Mouse (Mus musculus) mouse embryonic stem cell (cell line): Measurements from ENCODE around the gene Duox1.

Experiments used
- in situ Hi-C, 2 experiments: fragments of 300-500 bp; cut with MboI; formaldehyde crosslinking; loops; 1 replicate in 1 of 2; 3 replicates in 1 of 2; pipeline ENCODE4 v1.14.3; 2019 to 2020; ENCODE audit warnings: low sequenced_read_pairs in 2 of 2, low pct_unique_long_range_greater_than_20kb in 1 of 2, mixed read lengths in 1 of 2; ENCODE audit not compliant: unreplicated experiment in 1 of 2

Duox1 gene

DNA sequence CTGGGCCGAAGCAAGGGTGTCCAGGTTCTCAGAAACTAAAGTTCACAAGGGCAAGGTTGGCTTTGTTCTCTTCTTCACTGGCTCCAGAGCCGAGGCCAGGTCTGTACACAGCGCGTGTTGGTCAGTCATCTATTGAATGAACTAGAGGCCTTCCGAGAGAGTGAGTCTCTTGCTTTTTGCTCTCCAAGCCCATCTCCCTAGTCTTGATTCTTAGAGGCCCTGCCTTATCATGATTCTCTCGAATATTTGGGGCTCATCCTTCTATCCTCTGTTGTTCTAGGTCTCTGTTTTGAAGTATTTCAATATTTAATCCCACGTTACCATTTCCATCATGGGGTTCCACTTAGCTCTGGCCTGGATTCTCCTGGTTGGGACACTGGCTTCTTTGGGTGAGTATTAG is at the start of gene Duox1:
Duox1 (plus strand) TSS at position 301 of the 400 bp plus-strand sequence.
- in situ Hi-C loops = no loop called here

DNA sequence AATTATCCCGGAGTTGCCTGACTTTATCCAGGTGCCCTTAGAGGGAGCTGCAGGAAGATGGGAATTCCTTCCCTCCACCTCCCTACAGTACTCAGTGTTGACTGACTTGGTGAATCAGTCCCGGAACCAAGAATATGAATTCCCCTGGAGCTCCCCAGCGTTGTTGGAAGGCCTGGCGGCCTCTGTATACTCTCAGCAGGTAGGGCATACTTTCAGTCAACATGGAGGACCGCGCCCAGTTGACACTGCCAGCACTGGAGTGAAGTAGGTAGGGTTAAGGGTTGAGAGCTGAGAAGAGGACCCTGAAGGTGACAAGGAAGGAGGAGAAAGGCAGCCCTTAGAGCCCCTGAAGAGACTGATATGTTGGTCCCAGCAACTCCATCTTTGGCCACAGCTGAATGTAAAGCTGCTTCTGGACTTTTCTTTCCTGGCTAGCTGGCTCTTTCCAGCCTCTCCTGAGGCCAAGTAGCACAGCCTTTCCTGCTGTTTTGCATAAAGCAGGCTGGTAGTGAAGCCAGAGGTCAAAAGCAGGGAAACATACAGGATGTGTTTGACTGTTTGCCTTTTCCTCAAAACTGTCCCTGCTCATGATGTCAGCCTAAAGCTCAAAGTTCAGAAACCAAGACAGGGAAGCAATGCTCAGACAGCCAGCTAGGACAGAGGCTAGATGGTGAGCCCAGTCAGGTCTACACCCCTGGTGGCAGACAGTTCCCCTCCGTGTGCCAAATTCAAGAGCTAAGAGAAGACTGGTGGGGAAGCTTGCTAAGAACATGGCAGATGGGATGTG is 48.9 kb upstream of the Duox1 start:
- in situ Hi-C loops = no loop called here

DNA sequence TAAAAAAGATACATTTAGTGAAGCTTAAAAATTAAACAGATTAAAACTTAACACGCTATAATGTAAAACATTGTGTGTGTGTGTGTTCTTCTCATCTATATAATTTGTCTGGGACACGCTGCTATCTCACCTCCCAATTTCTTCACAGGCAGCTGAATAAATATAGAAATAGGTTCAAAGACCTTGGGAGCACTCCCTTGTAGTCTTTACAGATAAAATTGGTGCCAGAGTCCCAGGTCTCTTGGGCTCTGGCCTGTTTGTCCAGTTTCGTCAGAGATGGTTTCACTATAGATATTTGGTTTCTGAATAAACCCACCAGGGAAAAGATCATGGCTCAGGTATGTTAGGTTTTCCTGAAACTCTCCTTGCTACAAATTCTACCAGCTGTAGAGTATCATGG is 36.7 kb upstream of the Duox1 start:
- in situ Hi-C loops = no loop called here

DNA sequence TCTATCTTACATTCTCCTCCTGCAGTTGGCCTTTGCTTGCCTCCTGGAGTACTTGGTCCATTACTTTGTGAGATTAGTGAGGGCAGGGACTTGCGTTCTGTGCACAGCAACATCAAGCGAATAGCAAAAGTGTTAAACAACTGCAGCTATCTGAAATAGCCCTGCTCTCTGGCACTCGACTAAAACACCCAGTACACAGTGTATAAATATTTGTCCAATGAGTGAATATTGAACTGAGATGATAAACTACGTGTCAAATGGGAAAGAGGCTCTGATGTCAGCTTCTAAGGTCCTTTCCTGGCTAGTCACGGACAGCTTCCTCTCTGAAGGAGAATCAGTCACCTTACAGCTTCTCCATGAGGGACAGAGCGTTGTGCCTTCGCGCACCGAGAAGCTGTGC is 31.4 kb upstream of the Duox1 start:
- in situ Hi-C loops = no loop called here

DNA sequence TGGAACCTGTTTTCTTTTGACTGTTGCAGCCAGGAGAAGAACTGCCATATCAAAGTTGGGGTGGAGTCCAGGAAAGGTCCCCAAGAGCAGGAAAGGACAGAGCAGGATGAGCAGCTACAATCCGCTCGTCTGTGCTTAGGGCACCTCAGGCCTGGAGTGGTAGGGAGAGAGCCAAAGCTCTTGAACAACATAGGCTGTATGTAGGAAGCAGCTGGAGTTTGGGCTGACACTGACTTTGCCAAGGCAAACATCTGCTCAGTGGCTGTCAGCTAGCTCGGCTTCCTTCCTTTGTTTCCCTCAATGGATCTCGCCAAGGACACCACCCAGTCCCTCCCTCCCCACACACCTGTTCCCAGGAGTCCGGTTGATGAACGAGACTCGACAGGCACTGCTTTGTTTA is 29.3 kb upstream of the Duox1 start:
- in situ Hi-C loops = no loop called here

DNA sequence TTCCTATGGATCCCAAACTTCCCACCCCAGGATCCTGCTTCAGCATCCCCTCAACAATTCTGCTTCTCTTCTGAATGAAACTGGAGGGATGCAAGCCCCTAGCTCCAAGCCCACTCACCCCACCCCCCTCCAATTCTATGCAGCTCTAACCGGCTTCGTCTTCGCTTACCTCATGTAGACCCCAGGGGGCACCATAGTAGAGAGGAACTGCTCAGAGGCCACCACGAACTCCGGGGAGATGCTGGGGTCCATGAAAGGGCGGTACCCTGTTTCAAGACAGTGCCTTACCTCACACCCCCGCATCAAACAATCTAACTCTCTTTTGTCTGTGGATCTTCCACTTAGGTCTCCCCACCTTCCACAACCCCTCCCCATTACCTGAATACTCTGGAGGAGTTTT is 20.6 kb upstream of the Duox1 start:
- in situ Hi-C loops = no loop called here

DNA sequence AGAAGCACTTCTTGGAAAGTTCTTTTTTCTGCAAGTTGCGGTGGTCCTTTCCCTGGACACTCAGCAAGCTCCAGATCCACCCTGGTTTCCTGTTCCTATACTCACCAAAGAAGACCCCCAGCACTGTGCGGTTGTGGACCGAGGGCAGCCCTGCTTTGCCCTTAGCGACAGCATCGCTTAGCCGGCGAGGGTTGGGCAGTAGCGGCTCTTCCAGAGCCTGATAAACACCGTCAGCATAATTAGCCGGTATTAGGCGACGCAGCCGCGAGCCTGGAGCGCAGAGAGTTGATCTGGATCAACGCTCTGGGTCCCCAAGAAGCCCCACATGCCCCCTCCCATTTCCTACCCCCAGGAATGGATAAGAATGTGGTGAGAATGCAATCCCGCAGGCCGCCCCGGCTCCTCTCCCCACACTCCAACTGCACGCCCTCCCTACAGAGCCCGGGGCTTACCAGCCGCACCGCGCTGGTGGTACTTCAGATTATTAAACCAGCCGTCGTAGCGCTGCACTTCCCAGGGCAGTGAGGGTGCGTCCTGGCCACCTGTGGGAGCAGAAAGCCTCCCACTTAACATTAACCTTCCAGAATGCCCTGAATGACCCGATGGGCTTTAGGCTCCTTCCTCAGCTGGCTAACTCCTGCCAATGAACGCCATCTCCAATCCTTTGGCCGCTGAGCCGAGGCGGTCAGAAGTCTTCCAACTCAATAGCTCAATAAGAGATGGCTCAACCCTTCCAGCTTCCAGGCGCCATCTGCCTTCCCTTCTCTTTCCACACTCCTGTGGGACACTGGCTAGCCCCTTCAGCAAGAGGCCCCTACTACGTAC is 18.0 kb upstream of the Duox1 start:
- in situ Hi-C loops = no loop called here

DNA sequence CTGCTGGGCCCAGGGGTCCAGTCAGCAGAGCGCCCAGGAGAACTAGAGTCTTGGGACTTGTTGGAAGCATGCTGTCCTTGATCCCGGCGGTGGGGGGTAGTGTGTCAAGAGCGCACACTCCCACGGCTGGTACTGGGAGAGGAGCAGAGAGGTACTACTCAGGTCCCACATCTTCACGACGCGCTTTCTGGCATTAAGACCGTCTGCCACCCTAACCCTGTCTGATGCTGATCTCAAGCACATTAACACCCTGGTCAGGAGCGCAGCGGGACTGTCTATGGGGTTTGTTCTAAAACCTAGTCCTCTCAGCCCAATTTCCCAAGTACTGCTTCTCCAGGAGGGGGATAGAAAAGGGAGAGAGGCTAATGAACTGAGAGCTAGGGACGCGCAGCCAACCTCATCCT is 17.4 kb upstream of the Duox1 start, which contains the start of gene Duox2:
Duox2 (minus strand) TSS at position 354 of the 404 bp plus-strand sequence.
- in situ Hi-C loops = no loop called here

DNA sequence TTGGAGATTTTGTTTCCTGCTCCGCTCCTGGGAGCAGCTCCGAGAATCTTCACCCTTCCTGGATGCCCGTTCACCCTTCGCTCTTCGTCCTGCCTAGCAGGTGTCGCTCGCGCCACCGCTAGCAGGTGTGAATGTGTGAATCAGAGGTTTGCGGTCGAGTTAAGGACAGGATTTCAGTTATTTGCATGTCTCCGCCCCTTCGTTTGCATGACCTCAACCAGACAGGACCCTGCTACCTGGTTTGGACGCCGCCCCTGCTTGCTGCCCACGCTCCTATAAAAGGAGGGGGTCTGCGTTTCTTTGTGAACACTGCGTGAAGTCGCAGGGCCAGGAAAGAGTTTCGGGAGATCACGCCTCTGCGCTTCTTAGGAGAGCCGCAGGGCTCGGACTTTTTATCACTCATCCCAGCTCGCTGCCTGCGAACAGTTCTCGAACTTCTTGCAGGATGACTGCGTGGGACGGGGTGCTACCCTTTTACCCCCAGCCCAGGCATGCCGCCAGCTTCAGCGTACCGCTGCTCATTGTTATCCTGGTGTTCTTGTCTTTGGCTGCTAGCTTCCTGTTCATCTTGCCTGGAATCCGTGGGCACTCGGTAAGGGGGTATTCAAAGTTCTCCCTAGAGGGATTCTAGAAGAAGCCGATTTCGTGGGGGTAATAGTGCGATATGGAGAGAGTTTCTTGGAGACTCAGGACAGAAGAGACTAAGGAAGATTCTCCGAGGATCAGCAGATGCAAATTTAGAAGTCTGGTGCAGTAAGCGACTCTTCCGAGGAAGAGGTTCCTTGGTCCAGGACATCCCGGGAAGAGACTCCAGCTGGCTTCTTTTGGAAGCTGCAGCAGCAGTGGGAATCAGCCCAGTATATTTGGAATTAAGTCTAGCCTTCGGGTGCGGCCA is 16.6 kb upstream of the Duox1 start, which contains the start of gene Duoxa2:
Duoxa2 (plus strand) TSS at position 305 of the 895 bp plus-strand sequence.
- in situ Hi-C loops = no loop called here

DNA sequence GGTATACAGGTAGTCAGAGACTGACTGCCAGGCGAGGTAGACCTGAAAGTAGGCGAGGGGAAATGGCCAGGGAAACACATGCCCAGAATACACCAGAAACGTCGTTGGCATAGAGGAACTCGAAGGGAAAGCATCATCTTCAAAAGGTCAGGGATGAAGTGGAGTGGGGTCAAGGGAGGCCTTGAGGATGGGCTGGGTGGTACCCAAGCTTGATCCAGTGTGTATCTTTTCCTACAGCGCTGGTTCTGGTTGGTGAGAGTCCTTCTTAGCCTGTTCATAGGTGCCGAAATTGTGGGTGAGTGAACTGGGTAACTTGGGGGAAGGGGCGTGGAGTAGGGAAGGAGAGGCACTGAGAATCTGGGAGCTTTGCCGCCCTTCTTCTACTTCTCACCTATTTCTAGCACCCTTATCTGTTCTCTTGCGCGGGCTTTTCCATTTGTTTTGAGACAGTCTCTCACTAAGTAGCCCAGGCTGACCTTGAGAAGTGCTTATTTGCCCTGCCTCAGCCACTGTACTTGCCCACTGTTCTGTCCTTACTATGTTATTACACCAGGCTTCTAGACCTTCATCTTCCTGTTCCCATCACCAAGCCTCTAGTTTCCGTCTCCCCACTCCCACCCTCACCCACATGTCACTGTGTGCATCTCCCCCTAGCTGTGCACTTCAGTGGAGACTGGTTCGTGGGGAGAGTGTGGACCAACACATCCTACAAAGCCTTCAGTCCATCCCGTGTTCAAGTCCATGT is 15.4 kb upstream of the Duox1 start:
- in situ Hi-C loops = loop anchor here in 1 of 2 experiments (10.0 kb wide), 1 partner anchor 235 kb away; no protein-coding TSS in a partner anchor

DNA sequence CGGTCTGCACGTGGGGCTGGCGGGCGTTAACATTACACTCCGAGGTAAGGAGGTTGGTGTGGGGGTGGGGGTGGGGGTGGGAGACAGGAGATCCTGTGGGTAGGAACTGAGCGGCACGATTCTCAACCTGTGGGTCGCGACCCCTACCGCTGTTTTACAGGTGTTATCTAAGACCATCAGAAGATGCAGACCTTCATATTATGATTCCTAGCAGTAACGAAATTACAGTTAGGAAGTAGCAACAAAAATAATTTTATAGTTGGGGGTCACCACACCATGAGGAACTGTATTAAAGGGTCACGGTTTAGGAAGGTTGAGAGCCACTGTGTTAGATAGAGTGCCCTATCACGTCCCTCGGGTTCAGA is 14.8 kb upstream of the Duox1 start:
- in situ Hi-C loops = loop anchor here in 1 of 2 experiments (10.0 kb wide), 1 partner anchor 236 kb away; no protein-coding TSS in a partner anchor

DNA sequence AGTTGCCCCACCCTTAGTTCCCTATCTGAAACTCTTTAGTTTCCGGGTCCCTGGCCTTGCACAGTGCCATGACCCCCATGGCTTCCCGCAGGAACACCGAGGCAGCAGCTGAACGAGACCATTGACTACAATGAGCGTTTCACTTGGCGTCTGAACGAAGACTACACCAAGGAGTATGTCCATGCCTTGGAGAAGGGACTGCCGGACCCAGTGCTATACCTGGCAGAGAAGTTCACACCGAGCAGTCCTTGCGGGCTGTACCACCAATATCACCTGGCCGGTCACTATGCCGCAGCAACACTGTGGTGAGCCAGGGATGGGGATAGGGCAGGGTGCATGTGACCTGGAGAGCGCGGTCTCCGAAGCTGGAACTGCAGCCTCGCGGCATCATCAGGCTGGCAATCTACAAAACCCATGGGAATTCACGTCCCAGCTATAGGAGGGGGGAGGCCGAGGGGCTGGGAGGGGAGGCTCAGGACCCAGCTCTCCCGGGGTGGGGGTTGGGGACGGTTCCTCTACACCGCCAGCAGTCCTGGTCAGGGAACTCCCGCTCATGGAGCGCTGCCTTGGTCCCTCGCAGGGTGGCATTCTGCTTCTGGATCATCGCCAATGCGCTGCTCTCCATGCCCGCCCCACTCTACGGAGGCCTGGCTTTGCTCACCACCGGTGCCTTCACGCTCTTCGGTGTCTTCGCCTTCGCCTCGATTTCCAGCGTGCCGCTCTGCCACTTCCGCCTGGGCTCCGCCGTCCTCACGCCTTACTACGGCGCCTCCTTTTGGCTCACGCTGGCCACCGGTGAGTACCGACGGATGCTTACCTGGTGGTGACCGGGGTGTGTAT is 14.2 kb upstream of the Duox1 start:
- in situ Hi-C loops = loop anchor here in 1 of 2 experiments (10.0 kb wide), 1 partner anchor 236 kb away; no protein-coding TSS in a partner anchor

DNA sequence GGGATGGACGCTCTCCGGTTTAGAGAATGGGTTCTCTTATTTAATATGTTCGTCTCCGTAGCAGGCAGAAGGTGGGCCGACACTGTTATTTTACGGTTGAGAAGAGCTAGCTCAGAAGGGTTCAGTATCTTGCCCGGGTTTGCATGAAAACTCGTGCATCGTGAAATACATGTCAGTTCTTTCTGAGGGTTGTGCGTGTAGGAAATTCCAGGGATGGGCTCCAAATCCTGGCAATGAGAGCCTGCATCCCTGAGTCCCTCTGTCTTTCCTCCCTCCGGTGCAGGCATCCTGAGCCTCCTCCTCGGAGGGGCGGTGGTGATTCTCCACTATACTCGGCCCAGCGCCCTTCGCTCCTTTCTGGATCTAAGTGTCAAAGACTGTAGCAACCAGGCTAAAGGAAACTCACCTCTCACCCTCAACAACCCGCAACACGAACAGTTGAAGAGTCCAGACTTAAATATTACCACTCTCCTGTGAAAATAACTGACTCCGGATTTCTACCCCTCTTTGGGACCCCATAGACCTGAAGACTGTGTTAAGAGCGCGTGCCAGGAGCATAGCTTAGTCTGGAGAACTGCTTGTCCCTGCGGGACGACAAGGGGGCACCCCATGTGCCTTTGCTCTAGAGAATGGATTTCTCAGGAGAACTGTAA is 13.4 kb upstream of the Duox1 start:
- in situ Hi-C loops = loop anchor here in 1 of 2 experiments (10.0 kb wide), 1 partner anchor 237 kb away; no protein-coding TSS in a partner anchor

DNA sequence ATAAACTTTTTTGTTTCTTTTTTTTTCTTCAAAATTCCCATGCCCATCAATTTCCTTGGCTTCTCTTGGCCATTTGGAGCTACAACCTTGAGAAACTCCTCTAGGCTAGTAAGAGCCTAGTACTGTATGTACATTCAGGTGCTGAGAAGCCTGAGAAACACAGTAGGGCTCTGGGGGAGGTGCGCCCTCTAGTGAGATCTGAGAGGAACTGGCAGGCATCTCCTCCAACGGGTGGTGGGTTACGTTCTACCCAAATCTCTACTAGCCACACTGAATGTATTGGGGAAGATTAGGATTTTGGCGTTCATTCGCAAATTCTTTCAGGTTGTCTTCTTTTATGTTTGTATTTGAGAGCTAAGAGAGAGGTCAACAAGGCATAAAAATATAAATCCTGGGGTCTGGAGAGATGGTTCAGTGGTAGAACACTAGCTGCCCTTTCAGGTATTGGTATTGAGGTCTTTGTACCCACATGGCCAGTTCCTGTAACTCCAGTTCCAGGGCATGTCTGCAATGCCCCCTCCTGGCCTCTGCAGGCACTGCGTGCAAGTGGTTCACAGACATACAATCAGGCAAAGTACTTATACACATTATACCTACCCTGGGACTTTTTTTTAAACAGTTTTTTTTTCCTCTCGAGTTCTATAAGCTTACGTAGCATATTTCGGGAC is 12.8 kb upstream of the Duox1 start:
- in situ Hi-C loops = loop anchor here in 1 of 2 experiments (10.0 kb wide), 1 partner anchor 238 kb away; no protein-coding TSS in a partner anchor

DNA sequence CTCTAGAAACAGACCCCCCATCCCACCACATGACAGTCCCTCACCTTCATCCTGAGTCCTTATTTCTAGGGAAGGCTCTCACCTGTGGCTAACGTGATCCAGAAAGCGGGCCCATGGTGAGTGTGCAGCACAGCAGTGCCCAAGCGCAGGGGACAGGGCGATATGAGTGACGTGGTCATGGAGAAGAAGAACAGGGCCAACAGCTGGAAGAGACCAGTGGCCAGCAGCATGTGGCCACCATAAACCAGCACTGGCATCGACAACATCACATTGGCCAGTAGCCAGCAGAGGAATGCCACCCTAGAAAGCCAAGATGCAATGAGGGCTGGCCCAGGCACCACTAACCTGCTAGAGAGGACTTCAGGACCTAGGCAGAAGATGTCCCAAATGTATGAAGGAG is 10.9 kb upstream of the Duox1 start:
- in situ Hi-C loops = loop anchor here in 1 of 2 experiments (10.0 kb wide), 1 partner anchor 240 kb away; no protein-coding TSS in a partner anchor
